Mouse (Mus musculus) kidney, adult 2 months (tissue): ENCODE data around the gene Krt2. TPM values are rescaled to one million over a fixed set of nuclear protein-coding genes. Genes with fewer than 3 reads are reported as not detected.

Experiments
- DNase-seq: peaks from one replicate; pipeline ENCODE4 v3.0.0; 2021
- H3K27ac ChIP-seq: fragments of 200-500 bp; 2 replicates; pipeline ENCODE4 v1.5.1; 2012; ENCODE audit warnings: low read depth, low read length, control low read depth, inconsistent platforms; ENCODE audit not compliant: insufficient read depth
- H3K27me3 ChIP-seq: fragments of 200-500 bp; replicated peaks from 2 replicates; pipeline ENCODE4 v1.6.1; 2012; ENCODE audit warnings: mild to moderate bottlenecking, moderate library complexity, low read length, inconsistent platforms; ENCODE audit not compliant: control insufficient read depth, insufficient read depth
- H3K36me3 ChIP-seq: fragments of 200-500 bp; 2 replicates; pipeline ENCODE4 v1.6.1; 2012; ENCODE audit warnings: mild to moderate bottlenecking, moderate library complexity, low read length, inconsistent platforms; ENCODE audit not compliant: control insufficient read depth, insufficient read depth
- H3K4me1 ChIP-seq: fragments of 200-500 bp; 2 replicates; pipeline ENCODE4 v1.6.1; 2011; ENCODE audit warnings: low read length; ENCODE audit not compliant: control insufficient read depth, insufficient read depth
- H3K4me3 ChIP-seq: fragments of 200-500 bp; 2 replicates; pipeline ENCODE4 v1.5.1; 2011; ENCODE audit warnings: mild to moderate bottlenecking, low read depth, low read length, control low read depth; ENCODE audit not compliant: insufficient read depth
- CTCF ChIP-seq: fragments of 200-500 bp; conservative IDR thresholded peaks from 2 replicates; pipeline ENCODE4 v1.5.1; 2011; ENCODE audit warnings: low read depth, mild to moderate bottlenecking, control low read depth, low read length, moderate library complexity, mixed read lengths; ENCODE audit not compliant: insufficient read depth, insufficient read length
- POLR2A ChIP-seq: fragments of 200-500 bp; IDR thresholded peaks from one replicate; pipeline ENCODE4 v1.6.1; 2011; ENCODE audit warnings: low read depth, low read length, control low read depth
- WGBS: fragments of 180-500 bp; shearing (Covaris S2); methylation state at CpG from one replicate; pipeline ENCODE4 v1.1.7; 2018; 5-methylcytosine and 5-hydroxymethylcytosine counted together
- polyA plus RNA-seq: library from polyadenylated mRNA; depleted of rRNA; stranded (reverse); fragments of >200 nt; gene quantifications from 2 replicates; pipeline ENCODE4 v1.2.3, GENCODE M21; 2012; rRNA removed

Krt2 gene
- polyA plus RNA-seq = not detected in 2 replicates

DNA sequence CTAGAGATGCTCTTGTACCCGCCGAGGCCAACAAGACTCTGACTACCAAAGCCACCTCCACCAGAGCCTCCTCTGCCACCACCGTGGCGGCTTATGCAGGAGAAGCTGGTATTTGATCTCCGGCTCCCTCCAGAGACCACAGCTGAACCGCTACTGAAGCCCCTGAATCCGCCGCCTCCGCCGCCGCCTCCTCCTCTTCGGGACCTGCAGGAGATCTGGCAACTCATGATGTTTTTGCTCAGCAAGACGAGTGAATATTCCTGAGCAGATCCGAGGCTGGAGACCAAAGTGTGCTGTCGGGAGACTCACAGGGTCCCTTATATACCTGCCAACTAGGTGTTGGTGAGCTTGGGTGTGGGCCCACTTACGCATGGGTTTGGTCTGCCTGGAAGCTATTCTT is at the start of gene Krt2:
TSS of gene Krt2 (minus strand) at position 295 of the 400 bp plus-strand sequence.
- DNase-seq = no peak
- H3K36me3 ChIP-seq = no peaks in the 10 kb centered on the region
- H3K4me1 ChIP-seq = no peaks in the 10 kb centered on the region
- no peak within 1 kb of the TSS for H3K27ac ChIP-seq
- TF ChIP-seq CTCF (no peak), POLR2A (no peak)
- no peaks in the 10 kb centered on the region; the same call in 1 of the 2 replicates for H3K27me3 ChIP-seq
- WGBS = 80% methylated on average over 16 of the region's 16 CpGs
- no peak within 1 kb of the TSS for H3K4me3 ChIP-seq

- no peaks in the 10 kb centered on the region for H3K36me3 ChIP-seq
- DNase-seq = no peak
- WGBS = 77% methylated on average over 7 of the region's 7 CpGs
- TF ChIP-seq POLR2A (no peak), CTCF (no peak)
- no peaks in the 10 kb centered on the region for H3K4me1 ChIP-seq
- H3K27me3 ChIP-seq = no peaks in the 10 kb centered on the region
- no peak overlapping the region for H3K27ac ChIP-seq
- no peak overlapping the region for H3K4me3 ChIP-seq
Observed at GRCm38 (mm10) chr15:101866754-101867153, 48.8 kb upstream of the Krt2 start.

GRCm38 (mm10) chr15:101860421-101861130 is 42.6 kb upstream of the Krt2 start:
- no peak for TF ChIP-seq POLR2A
- TF ChIP-seq CTCF = no peak; the same call in 1 of the 2 replicates
- Histone ChIP-seq H3K27me3 (no peaks in the 10 kb centered on the region), H3K27ac (no peak overlapping the region), H3K4me1 (peaks cover 7% of the 10 kb centered on the region), H3K4me3 (no peak overlapping the region), H3K36me3 (no peaks in the 10 kb centered on the region)
- WGBS = 47% methylated on average over 13 of the region's 13 CpGs
- peak; percentile 10 for DNase-seq

- Histone ChIP-seq H3K27ac (no peak overlapping the region), H3K4me3 (peak overlapping the region; percentile 42), H3K4me1 (peaks cover 7% of the 10 kb centered on the region), H3K27me3 (no peaks in the 10 kb centered on the region), H3K36me3 (no peaks in the 10 kb centered on the region)
- WGBS = under 1% methylated on average over 33 of the region's 33 CpGs
- DNase-seq = peak; percentile 51
- TF ChIP-seq CTCF = no peak
- TF ChIP-seq POLR2A = no peak
Observed at GRCm38 (mm10) chr15:101859735-101860170, 41.8 kb upstream of the Krt2 start.

GRCm38 (mm10) chr15:101858673-101859425 is 40.9 kb upstream of the Krt2 start:
- no peak overlapping the region for H3K27ac ChIP-seq
- no peaks in the 10 kb centered on the region for H3K27me3 ChIP-seq

DNA sequence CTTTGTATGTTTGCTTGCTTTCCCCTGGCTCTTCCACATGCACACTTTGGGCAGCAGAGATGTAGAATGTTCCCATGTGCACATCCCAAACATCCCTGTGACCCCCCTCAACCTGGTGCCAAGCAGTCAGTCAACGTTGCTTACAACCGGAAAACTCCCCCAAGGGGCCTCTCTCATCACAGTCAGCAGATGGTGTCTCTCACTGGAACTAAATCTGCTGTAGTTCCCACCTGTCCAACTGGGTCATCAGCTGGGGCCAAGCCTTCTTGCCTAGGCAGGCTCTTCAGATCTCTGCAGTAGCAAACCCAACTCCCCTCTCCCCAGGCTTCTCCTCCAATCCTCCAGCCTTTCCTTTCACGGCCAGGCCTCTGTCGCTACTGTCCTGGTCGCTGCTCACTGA is 38.7 kb upstream of the Krt2 start:
- WGBS = 45% methylated on average over 5 of the region's 5 CpGs
- Histone ChIP-seq H3K36me3 (no peaks in the 10 kb centered on the region), H3K27ac (no peak overlapping the region), H3K4me3 (no peak overlapping the region), H3K4me1 (peaks cover 7% of the 10 kb centered on the region), H3K27me3 (no peaks in the 10 kb centered on the region)
- DNase-seq = no peak
- TF ChIP-seq POLR2A (no peak), CTCF (no peak)

More at GRCm38 (mm10) chr15:101858673-101859425, 40.9 kb upstream of the Krt2 start:
- TF ChIP-seq POLR2A (no peak), CTCF (no peak)
- H3K36me3 ChIP-seq = no peaks in the 10 kb centered on the region
- no peak overlapping the region for H3K4me3 ChIP-seq
- 16% methylated on average over 11 of the region's 11 CpGs for WGBS
- DNase-seq = no peak
- H3K4me1 ChIP-seq = peaks cover 7% of the 10 kb centered on the region

DNA sequence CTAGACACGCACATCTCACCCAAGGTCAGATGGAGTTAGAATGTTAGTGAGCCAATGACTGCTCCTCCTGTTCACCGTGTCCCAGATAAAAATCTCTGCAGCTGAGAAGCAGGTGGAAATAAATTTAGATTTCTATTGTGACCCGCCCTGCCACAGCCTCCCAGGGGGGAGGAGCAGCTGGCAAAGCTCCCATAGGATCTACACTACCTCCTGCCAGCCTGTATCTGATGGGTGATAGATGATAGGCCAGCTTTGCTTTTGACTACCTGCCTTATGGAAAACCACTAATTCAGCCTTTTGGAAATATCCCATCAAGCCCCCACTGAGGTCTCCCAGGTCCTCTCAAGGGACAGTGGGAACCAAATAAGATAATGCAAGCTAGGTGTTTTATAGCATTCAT is 37.8 kb upstream of the Krt2 start:
- Histone ChIP-seq H3K27ac (no peak overlapping the region), H3K36me3 (no peaks in the 10 kb centered on the region), H3K27me3 (no peaks in the 10 kb centered on the region), H3K4me3 (no peak overlapping the region), H3K4me1 (peaks cover 7% of the 10 kb centered on the region)
- 59% methylated on average over 3 of the region's 3 CpGs for WGBS
- TF ChIP-seq CTCF (no peak), POLR2A (no peak)
- no peak for DNase-seq
